Mouse (Mus musculus) right cerebral cortex, postnatal 36 days (tissue): ENCODE measurements around the gene Cnot11.
A peak's percentile ranks its signal among the peaks of the same experiment; 100 is the strongest.

Experiments
- DNase-seq, 2 experiments: peaks; one replicate each; pipeline ENCODE4 v3.0.0; 2022; ENCODE audit warnings: low spot score in 2 of 2, mixed read lengths in 1 of 2

Gene Cnot11

DNA sequence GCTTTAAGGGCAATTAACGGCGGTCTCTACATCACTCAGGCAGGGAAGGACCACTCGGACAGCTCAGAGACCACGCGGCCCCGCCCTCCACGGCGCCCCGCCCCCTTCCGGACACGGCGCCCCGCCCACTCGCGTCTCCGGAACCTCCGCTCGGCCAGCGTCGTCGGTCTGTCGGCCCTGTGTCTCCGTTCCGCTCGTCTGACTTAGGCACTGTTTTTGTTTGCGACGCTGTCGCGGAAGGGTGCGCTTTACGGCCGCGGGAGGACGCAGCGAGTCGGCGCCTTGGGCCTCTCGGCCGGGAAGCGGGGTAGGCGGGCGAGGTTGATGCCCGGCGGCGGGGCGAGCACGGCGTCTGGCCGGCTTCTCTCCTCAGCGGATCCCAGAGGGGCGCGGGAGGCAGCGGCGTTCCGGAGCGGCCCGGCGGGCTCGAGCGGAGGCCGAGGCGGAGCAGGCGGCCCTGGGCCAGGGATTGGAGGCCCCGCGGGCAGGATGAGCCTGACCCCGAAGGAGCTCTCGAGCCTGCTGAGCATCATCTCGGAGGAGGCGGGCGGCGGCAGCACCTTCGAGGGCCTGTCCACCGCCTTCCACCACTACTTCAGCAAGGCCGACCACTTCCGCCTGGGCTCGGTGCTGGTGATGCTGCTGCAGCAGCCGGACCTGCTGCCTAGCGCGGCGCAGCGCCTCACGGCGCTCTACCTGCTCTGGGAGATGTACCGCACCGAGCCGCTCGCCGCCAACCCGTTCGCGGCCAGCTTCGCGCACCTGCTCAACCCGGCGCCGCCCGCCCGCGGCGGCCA lies 921 bp downstream of the Cnot11 start:
- DNase-seq: peak; percentile 97 to 98

DNA sequence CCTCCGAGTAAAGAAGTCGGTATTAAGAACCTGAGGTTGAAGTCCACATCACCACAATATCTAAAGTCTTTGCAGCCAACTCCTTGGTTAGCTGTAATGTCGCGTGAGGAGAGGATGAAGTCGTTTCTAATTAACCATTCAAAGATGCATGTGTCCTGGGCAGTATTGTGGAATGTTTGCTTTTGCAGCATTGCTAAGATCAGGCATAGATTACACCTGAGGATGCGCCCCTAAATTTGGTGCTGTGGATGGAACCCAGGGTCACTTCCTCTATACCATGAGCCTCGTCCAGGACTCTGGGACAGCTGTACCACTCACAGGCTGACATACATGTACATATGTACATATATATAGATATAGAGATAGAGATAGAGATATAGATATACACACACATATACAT lies 1.9 kb downstream of the Cnot11 start:
- no peak for DNase-seq

DNA sequence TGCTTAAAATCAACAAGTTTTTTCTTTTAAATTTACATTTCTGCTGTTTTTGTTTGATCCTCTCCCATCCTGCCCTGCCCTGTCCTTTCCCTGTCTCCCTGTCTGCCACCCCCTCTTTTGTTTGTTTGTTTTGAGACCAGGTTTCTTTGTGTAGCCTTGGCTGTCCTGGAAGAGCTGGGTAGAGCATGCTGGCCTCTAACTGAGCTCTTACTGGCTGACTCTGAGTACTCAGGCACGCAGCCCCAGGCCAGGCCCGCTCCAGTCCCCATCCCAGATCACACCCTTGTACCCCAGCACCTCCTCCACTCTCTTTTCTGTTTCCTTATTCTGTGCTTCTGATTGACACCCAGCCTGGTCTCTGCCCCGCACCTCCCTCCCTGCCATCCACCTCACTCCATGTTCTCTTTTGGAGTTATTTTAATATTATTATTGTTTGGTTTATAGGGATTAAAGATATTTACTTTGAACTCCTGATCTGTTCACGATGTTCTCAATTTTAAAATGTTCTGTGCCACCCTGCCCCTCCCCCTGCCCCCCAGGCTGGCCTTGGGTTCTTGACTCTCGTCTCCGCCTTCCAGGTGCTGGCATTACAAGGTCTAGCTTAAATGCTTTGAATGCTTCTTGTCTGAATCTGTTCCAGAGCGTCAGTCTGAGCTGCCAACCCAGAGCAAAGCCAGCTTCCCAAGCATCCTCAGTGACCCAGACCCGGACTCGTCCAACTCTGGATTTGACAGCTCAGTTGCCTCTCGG lies 3.0 kb downstream of the Cnot11 start:
- DNase-seq: no peak

DNA sequence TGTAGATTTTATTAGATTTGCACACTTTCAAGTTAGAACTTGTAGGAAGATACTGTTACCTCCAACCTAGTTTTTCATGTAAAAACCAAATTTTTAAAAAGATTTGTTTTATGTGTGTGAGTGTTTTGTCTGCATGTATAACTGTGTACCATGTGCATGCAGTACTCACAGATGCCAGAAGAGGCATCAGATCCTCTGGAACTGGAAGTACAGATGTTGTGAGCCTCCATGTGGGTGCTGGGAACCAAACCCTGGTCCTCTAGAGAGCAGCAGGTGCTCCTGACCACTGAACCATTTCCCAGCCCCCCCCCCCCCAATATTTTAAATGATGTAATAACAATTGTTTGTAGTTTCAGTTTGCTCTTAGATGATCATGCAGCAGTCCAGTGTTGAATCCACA lies 5.8 kb downstream of the Cnot11 start:
- DNase-seq: no peak

DNA sequence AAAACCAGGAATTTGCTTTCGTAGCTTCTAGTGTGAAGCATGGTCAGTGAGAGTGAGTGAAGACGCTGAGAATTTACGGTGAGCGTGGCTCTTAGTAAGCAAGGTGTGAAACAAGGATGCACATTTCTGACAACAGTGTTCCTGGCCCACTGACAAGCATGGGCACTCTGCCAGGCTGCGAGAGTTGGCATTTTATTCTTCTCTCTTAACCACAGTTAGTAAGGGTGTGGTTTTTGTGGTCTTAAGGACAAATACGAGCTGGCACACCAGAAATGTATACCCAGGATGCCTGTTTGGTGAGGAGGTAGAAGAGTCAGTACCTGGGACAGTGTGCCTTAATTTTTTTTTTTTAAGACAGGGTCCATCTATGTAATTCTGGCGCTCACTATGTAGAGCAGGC lies 10.8 kb downstream of the Cnot11 start:
- DNase-seq: no peak

DNA sequence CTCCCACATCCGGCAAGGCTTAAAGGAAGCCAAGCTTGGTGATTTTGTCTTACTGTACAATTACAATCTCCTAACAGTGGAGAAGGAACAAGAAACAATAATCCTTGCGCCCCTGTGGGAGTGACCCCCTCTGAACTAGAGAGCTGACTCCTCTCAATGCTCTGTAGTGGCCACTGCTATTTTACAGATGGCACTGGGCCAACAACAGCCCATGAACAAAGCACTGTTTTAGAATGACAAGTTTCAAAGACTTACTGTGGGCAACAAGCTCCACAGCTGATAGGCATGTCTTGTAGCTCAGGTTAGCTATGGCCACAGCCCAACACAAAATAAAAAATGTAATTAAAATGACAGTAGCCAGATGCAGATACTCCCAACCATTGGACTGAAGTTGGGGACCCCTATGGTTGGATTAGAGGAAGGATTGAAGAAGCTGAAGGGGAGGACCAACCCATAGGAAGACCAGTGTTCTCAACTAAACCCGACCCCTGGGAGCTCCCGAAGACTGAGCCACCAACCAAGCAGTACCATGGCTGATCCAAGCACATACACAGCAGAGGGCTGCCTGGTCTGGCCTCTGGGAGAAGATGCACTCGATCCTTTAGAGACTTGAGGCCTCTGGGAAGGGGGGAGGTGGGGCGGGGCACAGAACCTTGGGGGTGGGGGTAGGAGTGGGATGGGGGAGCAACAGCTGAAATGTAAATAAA lies 11.5 kb downstream of the Cnot11 start:
- no peak for DNase-seq

DNA sequence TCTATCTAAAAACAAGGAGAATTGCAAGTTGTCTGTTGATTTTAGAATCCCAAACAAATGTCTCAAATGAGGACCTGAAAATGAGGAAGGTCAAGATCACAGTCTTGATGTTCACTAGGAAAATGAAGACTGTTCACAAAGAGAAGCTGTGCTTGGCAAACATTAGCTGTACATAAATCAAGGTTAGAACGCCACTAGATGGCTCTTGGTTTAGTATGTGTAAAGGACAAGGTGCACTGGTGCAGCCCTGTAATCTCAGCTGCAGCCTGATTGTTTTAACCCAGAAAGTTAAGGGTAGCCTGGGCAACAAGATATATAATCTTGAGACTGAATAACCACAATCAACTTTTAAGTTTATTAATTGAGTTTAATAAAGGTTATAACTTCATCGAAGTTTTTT lies 12.4 kb downstream of the Cnot11 start:
- DNase-seq: no peak

DNA sequence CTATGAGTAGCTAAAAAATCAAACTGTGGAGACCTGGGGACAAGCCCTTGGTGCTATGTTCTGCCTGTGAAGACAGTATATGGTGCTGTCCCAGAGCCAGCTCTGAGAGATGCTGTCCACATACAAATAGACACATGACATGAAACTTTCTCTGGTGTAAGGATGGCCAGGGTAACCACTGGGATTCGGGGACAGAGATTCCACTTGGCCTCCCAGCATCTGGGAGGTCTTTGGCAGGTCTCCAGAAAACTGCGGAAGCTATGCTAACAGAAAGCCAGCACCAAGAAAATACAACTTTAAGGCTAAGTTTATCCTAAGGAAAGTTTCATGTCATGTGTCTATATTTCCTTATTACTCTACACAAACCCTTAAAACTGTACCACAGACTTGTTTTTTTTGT lies 15.0 kb downstream of the Cnot11 start:
- DNase-seq: no peak

DNA sequence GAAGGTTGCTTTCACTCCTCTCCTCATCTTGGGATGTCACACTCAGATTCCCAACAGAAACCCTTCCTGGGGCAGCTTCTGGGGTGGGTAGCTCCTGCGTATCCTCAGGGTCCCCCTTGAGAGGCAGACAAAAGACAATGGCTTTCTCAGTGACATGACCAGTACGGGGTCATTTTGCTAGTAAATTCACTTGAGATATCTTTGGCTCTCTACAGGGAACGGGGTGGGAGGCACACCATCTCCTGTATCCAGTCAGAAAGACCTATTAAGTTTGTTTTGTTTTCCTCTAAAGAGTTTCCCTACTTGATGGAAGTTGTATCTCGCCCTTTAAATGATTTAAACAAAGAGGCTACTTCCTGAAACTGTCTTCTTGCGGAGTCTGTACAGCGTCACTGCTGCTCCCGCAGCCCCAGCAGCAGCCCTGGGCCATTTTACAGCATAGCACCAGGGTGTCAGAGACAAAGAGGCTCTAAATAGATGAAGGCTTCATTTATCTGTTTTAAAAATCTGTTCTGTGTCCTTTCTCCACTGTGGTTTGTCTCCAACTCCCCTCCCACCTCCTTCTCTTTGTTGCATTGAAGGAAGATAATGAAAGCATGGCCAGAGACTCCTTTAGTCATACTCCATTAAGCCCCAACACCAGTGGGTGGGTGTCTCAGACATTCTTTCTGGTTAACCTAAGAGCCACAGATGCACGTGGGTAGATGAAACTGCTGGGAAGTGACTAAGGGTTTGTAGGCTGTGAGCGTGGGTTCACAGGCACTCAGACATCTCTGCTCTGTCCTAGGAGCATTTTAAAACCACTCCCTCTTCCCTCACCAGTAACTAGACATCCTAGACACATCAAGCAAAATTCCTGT lies 21.0 kb downstream of the Cnot11 start:
- peak; percentile 85 to 91 for DNase-seq

DNA sequence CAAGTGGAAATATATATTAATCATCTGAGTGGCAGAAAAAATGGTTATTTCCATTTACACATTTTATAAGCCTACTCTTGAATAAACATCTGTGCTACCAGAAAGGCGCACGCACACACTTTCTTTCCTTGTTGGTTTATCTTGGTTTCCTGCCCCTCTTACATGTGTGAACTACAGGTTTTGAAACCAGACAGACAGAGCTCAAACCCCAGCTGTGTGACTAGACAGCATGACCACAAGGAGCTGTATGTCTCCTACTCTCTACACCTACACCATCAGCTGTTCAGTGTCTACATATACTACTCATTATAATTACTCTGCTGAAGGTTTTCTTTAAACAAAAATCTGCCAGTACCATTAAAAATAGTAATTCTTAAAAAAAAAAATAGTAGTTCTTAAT lies 24.2 kb downstream of the Cnot11 start:
- no peak for DNase-seq

DNA sequence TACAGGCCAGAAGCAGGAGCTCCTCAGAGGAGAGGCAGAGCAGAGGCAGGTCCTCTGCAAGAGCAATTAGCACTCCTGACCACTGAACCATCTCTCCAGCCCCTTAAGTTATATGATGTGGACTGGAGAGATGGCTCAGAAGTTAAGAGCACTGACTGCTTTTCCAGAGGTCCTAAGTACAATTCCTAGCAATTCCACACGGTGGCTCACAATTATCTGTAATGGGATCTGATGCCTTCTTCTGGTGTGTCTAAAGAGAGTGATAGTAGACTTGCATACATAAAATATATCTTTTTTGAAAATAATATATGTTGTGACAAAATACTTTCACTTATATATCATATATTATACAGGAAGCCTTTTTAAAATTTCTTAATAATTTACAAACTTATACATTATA lies 27.1 kb downstream of the Cnot11 start:
- no peak for DNase-seq

DNA sequence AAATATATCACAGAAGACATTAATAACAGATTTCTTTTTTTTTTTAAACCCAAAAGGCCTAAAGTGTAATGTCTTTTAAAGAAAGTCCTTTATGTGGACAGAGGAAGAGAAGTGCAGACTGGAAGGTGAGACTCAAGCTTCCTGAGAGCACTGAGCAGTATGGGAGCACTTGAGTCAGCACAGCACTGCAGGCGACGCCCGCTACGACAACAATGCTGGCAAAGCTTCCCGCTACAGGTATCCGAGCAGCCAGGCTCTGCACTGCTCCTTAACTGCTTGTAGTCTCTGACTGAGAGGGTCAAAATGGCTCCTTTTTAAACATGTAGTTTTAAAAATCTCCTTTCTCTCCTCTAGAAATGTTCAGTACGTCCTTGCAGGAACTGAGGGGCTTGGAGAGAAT lies 28.4 kb downstream of the Cnot11 start:
- DNase-seq: no peak

DNA sequence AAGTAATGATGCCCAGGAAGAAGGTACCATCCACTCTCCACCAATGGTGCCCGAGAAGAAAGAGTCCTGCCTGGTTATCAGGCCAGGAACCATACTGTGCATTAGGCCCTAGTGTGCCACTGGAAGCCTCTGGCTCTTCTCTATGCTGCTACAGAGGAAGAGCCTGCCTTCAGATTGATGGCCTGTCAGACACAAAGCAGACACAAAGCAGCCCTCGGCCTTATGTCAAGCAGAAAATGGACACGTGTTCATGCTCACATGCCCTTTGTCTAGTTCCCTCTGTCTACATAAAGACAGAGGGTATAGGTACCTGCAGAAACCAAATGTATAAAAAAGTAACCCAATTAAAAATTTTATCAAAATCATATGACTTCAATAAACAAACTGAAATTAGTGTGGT lies 29.8 kb downstream of the Cnot11 start:
- DNase-seq: no peak

DNA sequence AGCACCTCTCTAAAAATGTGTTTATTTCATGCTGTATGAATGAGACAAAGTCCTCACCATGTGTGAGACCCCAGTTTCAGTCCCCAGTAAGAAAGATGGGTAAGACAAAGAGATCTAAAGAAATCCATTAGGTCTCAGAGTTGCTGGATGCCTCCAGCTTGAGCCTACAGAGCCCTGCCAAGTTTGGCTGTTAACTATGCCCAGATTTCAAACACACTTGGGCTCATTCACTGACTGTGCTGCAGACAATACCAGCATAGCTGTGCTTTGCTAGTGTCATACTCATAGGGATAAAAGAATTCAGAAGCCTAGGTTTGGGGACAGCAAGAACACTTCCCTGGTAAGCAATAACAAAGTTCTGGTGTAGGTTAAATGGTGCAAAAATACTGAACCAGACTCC lies 33.3 kb downstream of the Cnot11 start:
- DNase-seq: no peak

DNA sequence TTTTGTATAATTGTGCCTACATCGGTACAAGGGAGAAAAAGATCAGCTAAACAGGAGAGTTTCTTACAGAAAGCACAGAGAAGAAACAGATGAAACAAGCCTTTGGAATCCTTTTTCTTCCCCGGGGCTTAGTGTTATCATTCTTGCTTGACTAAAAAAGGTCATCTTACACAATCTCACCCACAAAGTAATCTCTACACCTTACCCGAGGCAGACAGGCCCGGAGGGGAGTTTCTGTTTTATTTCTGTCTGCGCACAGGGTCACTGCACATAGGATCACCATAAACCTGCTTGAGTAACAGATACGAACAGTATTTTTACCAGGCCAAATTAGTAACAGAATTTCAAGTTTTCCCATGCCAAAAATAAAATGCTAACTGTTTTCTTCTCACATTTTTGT lies 36.9 kb downstream of the Cnot11 start:
- no peak for DNase-seq

DNA sequence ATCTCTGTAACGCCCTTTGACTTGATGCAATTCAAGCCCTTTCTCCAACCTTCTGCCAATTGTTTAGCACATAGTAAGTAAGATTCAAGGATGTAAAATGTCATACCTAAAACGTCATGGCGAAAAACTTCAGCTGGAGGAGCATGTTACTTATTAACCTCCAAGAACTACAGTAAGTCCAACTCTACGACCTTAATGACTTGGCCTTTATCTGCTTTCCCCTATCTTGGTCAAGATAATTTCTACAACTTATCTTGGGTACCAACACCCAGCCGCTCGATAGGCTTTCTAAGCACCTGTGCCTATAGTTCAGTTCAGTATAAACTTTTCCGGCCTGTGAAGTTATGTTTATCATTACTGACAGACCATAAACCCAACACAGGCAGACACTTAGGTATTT lies 39.1 kb downstream of the Cnot11 start:
- DNase-seq: no peak

DNA sequence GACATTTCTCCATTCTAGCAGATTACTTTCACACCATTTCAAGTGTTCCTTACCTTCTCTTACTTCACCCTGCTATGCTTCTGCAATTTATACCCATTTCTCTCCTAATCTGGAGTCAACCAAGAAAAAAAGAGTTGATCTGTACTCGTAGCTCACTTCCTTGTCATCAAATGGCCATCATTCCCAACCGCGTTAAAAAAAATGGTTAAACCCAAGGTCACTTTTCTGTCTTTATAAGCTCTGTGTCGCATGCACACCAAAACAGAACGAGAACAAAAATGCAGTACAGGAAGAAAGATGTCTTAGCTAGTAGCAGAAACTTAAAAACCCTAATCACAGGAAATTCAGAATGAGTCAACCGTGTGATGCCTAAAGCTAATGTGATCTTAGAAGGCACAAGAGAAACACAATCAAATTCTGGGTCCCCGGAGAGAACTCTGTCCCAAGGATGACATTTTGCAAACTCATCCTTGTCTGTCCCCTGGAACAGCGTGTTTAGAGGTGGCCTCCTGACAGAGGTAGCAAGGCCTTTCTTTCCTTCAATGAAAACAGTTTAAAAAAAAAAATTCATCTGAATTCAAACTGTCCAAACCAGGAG lies 41.1 kb downstream of the Cnot11 start:
- DNase-seq: no peak

DNA sequence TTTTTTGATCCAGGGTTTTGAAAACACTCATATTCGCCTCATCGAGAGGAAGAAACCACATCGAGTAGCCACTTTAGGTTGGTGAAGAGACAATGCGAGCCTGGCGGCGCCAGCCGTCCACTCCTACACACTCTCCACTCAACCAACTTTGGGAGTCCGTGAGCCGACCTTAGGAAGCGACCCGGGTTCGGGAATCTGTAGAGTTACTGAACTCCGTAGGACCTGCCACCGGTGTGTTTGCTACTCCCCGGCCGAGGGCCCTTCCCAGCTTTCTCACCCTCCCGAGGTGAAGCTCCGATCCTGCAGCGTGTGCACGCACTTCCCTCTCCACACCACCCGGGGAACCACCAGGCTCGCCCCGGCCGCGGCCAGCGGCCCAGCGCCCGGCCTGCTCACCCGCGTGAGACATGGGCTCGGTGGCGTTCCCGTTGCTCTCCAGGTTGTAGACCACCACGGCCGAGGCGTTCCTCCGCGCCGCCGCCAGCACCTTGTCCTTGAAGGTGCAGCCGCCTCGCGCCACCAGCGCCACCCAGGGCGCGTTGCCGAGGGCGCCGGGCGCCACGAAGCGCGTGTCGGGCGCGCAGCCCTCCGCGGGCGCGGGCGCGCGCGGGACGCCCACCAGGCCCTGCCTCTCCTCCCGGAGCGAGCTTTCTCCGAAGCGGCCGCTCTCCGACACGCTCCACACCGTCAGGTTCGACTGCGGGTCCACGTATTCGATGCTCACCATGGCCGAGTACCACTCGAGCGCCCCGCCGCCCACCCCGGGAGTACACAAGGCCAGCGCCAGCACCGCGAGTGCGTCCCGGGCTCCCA lies 41.8 kb downstream of the Cnot11 start:
- DNase-seq: peak; percentile 41 to 55

DNA sequence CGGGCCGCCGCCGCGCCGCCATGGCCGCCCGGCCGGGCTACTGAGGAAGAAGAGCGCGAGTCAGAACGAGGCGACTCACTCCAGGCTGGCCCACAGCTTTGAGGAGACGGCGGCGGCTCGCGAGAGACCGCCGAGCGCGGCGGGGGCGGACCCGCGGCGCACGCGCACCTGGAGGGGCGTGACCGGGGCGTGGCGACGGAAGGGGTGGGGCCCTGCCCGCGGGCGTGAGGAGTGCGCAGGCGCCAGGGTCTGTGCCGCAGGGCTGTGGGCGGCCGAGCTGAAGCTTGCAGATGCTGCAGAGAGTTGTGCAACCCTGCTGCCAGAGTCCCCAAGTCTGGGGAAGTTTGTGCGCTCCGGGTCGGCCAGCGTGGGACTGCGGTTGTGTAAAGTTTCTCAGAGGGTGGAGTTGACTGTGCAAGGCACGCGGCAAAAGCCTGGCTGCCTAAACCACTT lies 42.5 kb downstream of the Cnot11 start, which contains the start of gene Rnf149:
Gene Rnf149 (minus strand): TSS at position 153 of the 453 bp plus-strand sequence.
- peak; percentile 93 to 95 for DNase-seq

DNA sequence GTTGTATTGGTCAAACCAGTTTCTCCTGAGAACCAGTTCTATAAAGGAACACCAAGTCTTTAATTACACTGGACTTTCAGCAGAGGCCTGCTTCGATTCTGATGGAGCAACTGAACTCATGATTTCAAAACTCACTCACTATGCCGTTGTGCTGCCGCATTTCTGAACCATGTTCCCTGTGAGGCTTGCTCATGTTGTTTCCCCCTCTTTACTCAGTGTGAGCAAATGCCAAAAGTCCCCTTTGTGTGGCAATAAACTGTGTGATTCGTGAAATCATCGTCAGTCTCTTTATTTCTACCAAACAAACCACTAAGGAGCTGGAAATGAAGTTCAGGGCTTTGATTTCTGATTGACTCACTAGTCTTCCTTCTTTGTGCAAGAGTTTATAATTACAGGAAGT lies 43.7 kb downstream of the Cnot11 start:
- no peak for DNase-seq
